Mouse (Mus musculus) embryonic facial prominence, embryonic 11.5 days (tissue): ENCODE measurements around the gene Wfdc6a. TPM values are rescaled to one million over a fixed set of nuclear protein-coding genes. Genes with fewer than 3 reads are reported as not detected.

ENCODE experiments used
- ATAC-seq: fragments of 200-750 bp; cut with Nextera tagmentation; replicated peaks from 2 replicates; pipeline ENCODE4 v1.8.0; 2017; ENCODE audit warnings: low read depth; ENCODE audit not compliant: insufficient number of reproducible peaks, low FRiP score, low TSS enrichment
- DNase-seq: peaks from one replicate; pipeline ENCODE4 v3.0.0-alpha.2; 2015; ENCODE audit warnings: low spot score
- H3K27ac ChIP-seq: fragments of 300-500 bp; sonication (generic); replicated peaks from 2 replicates; pipeline ENCODE4 v1.5.1; 2014; ENCODE audit warnings: mild to moderate bottlenecking, low read depth, low read length, control low read depth
- H3K27me3 ChIP-seq: fragments of 300-500 bp; sonication (generic); 2 replicates; pipeline ENCODE4 v1.6.1; 2014; ENCODE audit warnings: mild to moderate bottlenecking, low read length, moderate library complexity, mixed read lengths; ENCODE audit not compliant: control insufficient read depth, insufficient read depth
- H3K36me3 ChIP-seq: fragments of 300-500 bp; sonication (generic); replicated peaks from 2 replicates; pipeline ENCODE4 v1.6.1; 2014; ENCODE audit warnings: low read depth, mild to moderate bottlenecking, low read length, moderate library complexity, mixed read lengths; ENCODE audit not compliant: control insufficient read depth, insufficient read depth
- H3K4me1 ChIP-seq: fragments of 300-500 bp; sonication (generic); 2 replicates; pipeline ENCODE4 v1.6.1; 2014; ENCODE audit warnings: low read length, mixed read lengths; ENCODE audit not compliant: control insufficient read depth, insufficient read depth
- H3K4me2 ChIP-seq: fragments of 300-500 bp; sonication (generic); 2 replicates; pipeline ENCODE4 v1.6.1; 2014; ENCODE audit warnings: low read depth, mild to moderate bottlenecking, control low read depth, low read length, moderate library complexity
- H3K4me3 ChIP-seq: fragments of 300-500 bp; sonication (generic); 2 replicates; pipeline ENCODE4 v1.5.1; 2014; ENCODE audit warnings: low read depth, low read length, control low read depth
- H3K9ac ChIP-seq: fragments of 300-500 bp; sonication (generic); replicated peaks from 2 replicates; pipeline ENCODE4 v1.6.1; 2014; ENCODE audit warnings: mild to moderate bottlenecking, control low read depth, low read length
- H3K9me3 ChIP-seq: fragments of 300-500 bp; sonication (generic); replicated peaks from 2 replicates; pipeline ENCODE4 v1.6.1; 2016; ENCODE audit warnings: mild to moderate bottlenecking, low read length, inconsistent platforms, mixed read lengths; ENCODE audit not compliant: control insufficient read depth
- WGBS: fragments of 180-500 bp; shearing (Covaris S2); extraction: QIAGEN DNeasy Blood & Tissue Kit; methylation state at CpG from one replicate; pipeline ENCODE4 v1.1.7; 2014; 5-methylcytosine and 5-hydroxymethylcytosine counted together
- polyA plus RNA-seq: library from polyadenylated mRNA; unstranded; fragments of >200 nt; fragmentation: Nextera tagmentation; extraction: Ambion mirVana; gene quantifications from 2 replicates; pipeline ENCODE4 v1.2.1, GENCODE M21; 2014

Wfdc6a gene
- polyA plus RNA-seq, 1 experiment from 2014 or later = not detected

DNA sequence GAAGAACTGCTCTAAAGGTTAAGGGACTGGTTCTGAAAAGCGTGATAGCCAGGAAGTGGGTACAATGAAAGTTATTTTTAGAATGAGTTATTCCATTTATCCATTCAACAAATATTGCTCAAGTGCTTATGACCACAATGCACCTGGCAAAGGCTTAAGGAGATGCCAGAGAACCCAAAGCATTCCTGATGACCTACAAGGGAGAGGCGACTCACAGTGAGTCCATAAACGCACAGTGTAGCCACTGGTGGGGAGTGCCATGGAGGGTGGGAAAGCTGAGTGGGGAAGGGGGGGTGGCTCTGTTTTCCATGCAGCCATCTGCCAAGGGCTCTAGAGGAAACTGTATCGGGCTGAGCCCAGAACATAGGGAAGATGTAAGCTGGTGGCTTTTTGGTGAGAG lies 35.9 kb downstream of the Wfdc6a start:
- Histone ChIP-seq H3K4me1 (peaks cover 2% of the 10 kb centered on the region; the same call in 1 of the 2 replicates), H3K27ac (no peak overlapping the region), H3K9ac (no peak overlapping the region), H3K4me2 (no peak overlapping the region), H3K27me3 (no peaks in the 10 kb centered on the region), H3K4me3 (no peak overlapping the region), H3K9me3 (no peaks in the 10 kb centered on the region), H3K36me3 (no peaks in the 10 kb centered on the region)
- ATAC-seq (no peak), DNase-seq (no peak)
- WGBS = 38% methylated on average over 4 of the region's 4 CpGs

DNA sequence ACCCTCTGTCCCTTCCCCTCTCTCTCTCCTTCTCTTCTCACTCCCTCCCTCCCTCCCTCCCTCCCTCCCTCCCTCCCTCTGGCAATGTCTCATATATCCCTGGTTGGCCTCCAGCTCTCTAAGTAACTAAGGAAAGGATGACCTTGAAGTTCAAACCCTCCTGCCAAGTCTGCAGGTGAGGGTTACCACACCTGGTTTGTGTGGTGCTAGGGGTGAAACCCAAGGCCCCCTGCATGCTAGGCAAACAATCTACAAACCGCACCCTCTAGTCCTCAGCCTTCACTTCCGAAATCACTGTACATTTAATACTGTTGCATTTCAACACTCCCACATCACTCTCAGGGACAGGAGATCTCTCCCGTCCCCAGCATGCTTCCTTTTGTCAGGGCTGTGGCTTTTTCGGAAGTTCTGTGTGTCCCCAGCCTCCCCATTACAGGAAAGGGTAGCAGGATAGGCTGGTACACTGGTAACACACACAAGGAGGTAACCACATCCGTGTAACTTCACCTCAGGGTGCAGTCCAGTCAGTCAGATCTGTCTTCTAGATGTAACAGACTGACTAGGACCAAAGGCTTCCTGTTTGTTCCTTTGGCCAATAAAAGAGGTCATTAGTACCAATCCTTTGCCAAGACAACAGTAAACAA lies 40.7 kb downstream of the Wfdc6a start:
- H3K4me2 ChIP-seq = no peak overlapping the region
- no peak overlapping the region for H3K9ac ChIP-seq
- no peak for DNase-seq
- no peaks in the 10 kb centered on the region for H3K36me3 ChIP-seq
- 41% methylated on average over 5 of the region's 5 CpGs for WGBS
- no peak overlapping the region for H3K4me3 ChIP-seq
- H3K9me3 ChIP-seq = no peaks in the 10 kb centered on the region
- no peak for ATAC-seq
- no peaks in the 10 kb centered on the region for H3K4me1 ChIP-seq
- H3K27ac ChIP-seq = no peak overlapping the region
- no peaks in the 10 kb centered on the region for H3K27me3 ChIP-seq

DNA sequence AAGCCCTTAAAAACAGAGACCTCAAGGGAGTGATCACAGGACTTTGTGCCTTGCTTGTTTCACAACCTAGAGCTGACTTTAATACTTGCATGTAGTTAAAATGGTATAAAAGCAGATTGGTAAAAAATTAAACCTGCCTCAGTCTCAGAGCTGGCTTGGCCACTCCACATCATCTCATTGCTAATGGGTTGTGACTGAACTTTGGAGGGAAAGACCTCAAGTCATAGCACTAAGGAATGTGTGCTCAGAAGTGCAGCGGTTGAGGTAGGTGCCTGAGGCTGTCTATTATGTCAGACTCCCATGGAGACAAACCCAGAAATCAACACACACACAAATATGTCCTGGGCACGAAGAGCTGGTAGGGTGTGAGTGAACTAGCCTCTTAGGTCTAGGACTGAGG lies 41.5 kb downstream of the Wfdc6a start:
- Histone ChIP-seq H3K4me3 (no peak overlapping the region), H3K36me3 (no peaks in the 10 kb centered on the region), H3K9me3 (no peaks in the 10 kb centered on the region), H3K27ac (no peak overlapping the region), H3K4me1 (no peaks in the 10 kb centered on the region), H3K27me3 (no peaks in the 10 kb centered on the region), H3K4me2 (no peak overlapping the region), H3K9ac (no peak overlapping the region)
- ATAC-seq = 0 out of 2 replicates have a peak, but pooled peaks have one; percentile 39
- 62% methylated on average over 2 of the region's 2 CpGs for WGBS
- DNase-seq = no peak

DNA sequence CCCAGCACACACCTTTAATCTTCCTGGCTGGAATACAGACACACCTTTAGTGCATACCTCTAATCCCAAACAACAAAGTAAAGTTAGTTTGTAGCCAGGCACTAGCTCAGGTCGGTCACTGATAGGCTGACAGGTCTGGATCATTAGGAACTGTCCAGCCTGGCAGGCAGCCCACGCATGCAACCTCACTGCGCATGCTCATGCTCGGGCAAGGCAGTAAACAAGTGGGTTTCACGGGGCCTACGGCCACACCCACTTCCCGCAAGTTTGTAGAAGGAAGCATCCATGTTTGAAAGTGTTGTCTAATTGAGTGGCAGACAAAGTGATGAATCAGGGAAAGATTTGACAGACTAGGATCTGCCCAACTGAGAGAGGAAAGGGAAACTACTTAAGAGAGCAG lies 42.6 kb downstream of the Wfdc6a start:
- H3K4me3 ChIP-seq = no peak overlapping the region

DNA sequence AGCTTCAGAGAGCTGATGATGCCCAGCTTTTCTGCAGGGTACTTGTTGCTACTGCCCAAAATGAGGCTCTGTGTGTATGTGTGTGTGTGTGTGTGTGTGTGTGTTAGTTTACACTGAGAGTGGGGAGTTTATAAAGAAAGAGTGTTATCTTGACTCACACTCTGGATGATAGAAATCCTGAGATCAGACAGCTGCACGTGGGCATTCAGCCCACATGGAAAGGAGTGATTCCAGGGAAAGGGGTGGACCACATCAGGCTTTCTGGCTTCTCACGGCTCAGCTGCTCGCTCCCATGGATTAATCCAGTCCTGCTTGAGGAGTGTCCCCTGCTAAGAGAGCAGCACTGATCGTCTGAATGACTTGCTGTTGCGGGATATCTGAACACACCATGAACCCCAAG lies 43.1 kb downstream of the Wfdc6a start:
- Histone ChIP-seq H3K27me3 (no peaks in the 10 kb centered on the region), H3K4me2 (no peak overlapping the region), H3K4me1 (no peaks in the 10 kb centered on the region), H3K27ac (no peak overlapping the region), H3K36me3 (no peaks in the 10 kb centered on the region), H3K9ac (no peak overlapping the region), H3K9me3 (no peaks in the 10 kb centered on the region), H3K4me3 (no peak overlapping the region)
- no peak for ATAC-seq
- 78% methylated on average over 5 of the region's 5 CpGs for WGBS
- no peak for DNase-seq

More for the DNA sequence above, 42.6 kb downstream of the Wfdc6a start:
- H3K27ac ChIP-seq = no peak overlapping the region
- H3K9ac ChIP-seq = no peak overlapping the region
- no peaks in the 10 kb centered on the region for H3K9me3 ChIP-seq
- DNase-seq = no peak
- H3K4me2 ChIP-seq = no peak overlapping the region
- ATAC-seq = no peak
- no peaks in the 10 kb centered on the region for H3K36me3 ChIP-seq
- WGBS = 86% methylated on average over 7 of the region's 7 CpGs
- H3K27me3 ChIP-seq = no peaks in the 10 kb centered on the region
- no peaks in the 10 kb centered on the region for H3K4me1 ChIP-seq

DNA sequence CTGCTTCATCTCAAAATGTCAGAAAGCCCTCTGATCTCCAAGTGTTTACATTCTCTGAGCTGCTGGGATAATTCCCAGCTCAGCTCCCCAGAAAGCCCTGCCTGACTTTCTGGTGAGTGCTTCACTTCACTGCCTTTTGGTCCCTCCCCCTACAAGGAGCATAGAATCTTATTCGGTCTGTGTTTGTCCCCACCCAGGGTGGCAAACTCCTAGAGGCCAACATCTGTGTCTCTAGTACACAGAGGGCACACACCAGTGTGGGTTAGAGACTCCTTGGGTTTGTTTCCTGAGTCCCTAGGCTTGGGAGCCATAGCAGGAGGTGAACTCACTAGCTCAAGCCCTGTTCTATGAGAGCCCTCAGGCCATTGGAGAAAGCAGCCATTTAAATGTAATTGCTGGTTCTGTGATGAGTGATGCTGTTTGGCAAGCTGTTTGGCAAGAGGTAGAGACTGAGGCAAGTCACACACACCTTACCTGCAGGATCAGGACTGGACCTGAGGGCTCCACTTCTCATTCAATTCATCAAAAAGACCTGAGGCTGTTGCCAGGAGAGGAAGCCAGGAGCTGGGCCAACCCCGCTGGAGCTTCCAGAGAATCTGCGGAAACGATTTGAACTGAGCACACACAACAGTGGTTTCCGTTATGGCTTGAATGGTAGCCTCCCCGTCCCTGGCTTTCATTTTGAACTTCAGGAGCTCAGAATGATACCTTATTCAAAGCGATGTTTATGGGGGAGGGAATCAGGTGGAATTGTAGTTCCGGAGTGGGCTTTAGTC lies 44.4 kb downstream of the Wfdc6a start:
- no peaks in the 10 kb centered on the region for H3K27me3 ChIP-seq
- no peak overlapping the region for H3K9ac ChIP-seq
- H3K4me1 ChIP-seq = no peaks in the 10 kb centered on the region
- DNase-seq (no peak), ATAC-seq (no peak)
- no peak overlapping the region for H3K27ac ChIP-seq
- H3K36me3 ChIP-seq = no peaks in the 10 kb centered on the region
- no peaks in the 10 kb centered on the region for H3K9me3 ChIP-seq
- 37% methylated on average over 8 of the region's 8 CpGs for WGBS
- no peak overlapping the region for H3K4me3 ChIP-seq
- H3K4me2 ChIP-seq = no peak overlapping the region

DNA sequence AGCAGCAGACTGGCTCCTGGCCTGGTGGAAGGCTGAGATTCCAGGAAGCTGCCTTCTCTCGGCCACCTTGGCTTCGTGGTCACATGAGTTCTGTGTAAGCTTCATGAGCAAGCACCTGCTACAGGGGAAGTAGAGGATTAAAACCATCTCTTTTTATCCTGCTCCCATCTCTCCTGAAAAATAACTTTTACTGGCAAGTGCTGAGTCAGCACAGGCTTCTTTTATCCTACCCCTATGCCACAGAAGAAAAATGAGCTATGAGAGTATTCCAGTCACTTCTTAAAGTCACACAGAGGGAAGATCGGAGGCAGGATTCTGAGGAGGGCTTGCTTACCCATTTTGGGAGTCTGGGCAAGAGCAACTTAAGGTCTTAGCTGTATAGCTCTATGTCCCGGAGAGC lies 48.2 kb downstream of the Wfdc6a start:
- Histone ChIP-seq H3K27me3 (no peaks in the 10 kb centered on the region), H3K27ac (no peak overlapping the region), H3K9ac (no peak overlapping the region), H3K4me2 (no peak overlapping the region), H3K4me3 (no peak overlapping the region), H3K4me1 (no peaks in the 10 kb centered on the region), H3K9me3 (no peaks in the 10 kb centered on the region), H3K36me3 (no peaks in the 10 kb centered on the region)
- no peak for DNase-seq
- ATAC-seq = no peak
- 84% methylated on average over 4 of the region's 4 CpGs for WGBS

DNA sequence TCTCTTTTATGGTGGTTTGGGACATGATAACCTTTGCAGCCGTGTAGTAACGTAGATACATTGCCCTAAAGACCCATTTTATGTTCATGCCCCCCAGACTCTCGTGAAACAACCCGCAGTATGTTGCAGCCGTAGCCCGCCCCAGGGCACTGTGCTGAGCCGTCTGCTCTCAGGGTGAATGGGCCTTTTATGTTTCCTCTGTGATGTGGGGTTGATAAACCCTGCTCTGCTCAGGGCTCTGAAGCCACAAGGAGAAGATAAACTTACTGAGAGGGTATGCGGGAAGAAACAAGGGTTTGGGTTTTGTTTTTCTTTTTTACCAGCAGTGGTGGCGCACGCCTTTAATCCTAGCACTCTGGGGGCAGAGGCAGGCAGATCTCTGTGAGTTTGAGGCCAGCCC lies 50.9 kb downstream of the Wfdc6a start:
- no peaks in the 10 kb centered on the region for H3K4me1 ChIP-seq
- H3K4me2 ChIP-seq = no peak overlapping the region
- 63% methylated on average over 10 of the region's 10 CpGs for WGBS
- H3K27me3 ChIP-seq = no peaks in the 10 kb centered on the region
- H3K27ac ChIP-seq = no peak overlapping the region
- ATAC-seq (no peak), DNase-seq (no peak)
- H3K9me3 ChIP-seq = no peaks in the 10 kb centered on the region
- no peaks in the 10 kb centered on the region for H3K36me3 ChIP-seq
- H3K9ac ChIP-seq = no peak overlapping the region
- H3K4me3 ChIP-seq = no peak overlapping the region
